Mouse (Mus musculus): Measurements from ENCODE around the gene Ccdc159. TPM values are rescaled to one million over a fixed set of nuclear protein-coding genes. Genes with fewer than 3 reads are reported as not detected.

Ccdc159 gene
- total and polyA plus RNA-seq, 2 experiments from 2014 or later, result 5.2 to 6.6 TPM

DNA sequence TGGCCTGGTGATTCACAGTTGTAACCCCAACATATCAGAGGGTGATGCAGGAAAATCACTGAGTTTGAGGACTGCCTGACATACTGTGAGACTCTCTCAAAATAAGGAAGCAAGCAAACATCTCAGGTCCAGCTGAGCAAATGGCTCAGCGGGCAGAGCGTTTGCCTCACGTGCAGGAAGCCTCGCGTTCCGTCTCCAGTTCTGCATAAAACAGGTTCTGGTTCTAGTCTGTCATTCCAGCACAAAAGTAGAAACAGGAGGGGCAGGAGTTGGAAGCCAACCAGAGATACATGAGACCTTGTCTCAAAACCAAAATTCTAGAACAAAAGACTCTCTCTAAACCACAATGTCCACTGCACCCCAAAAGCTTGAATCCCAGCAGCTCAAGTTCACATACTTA is 487 bp upstream of the Ccdc159 start:
- Histone ChIP-seq H3K9me3 (ENCODE audit: low read length) (no peaks in the 10 kb centered on the region), H3K9ac (replicated peaks; ENCODE audit: low read length, poor library complexity, severe bottlenecking) (peak overlapping the region; percentile 63), H3K4me1 (ENCODE audit: insufficient read depth, low read length) (peaks cover 8% of the 10 kb centered on the region; the same call in 1 of the 2 replicates), H3K27ac (ENCODE audit: low read depth, low read length) (peak overlapping the region; percentile 77), H3K36me3 (ENCODE audit: insufficient read depth, low read length) (no peaks in the 10 kb centered on the region), H3K4me2 (ENCODE audit: low read depth, low read length, poor library complexity, severe bottlenecking) (peak overlapping the region; percentile 61), H3K4me3 (ENCODE audit: low read depth, low read length) (peak overlapping the region; percentile 46), H3K27me3 (ENCODE audit: insufficient read depth, low read length) (no peaks in the 10 kb centered on the region)
- ATAC-seq (ENCODE audit: low FRiP score), result no peak
- TF ChIP-seq CTCF (IDR thresholded peaks at IDR 0.05), result no peak
- 1% methylated on average over 6 of the region's 6 CpGs for WGBS
- DNase-seq (ENCODE audit: low spot score), result peak; percentile 20

GRCm38 (mm10) chr9:21929208-21929607 is 1.9 kb downstream of the Ccdc159 start:
- DNase-seq (ENCODE audit: low spot score) (no peak), ATAC-seq (ENCODE audit: low FRiP score) (no peak)
- TF ChIP-seq CTCF (IDR thresholded peaks at IDR 0.05), result no peak
- H3K4me1 ChIP-seq (ENCODE audit: insufficient read depth, low read length), result peaks cover 8% of the 10 kb centered on the region; the same call in 1 of the 2 replicates
- H3K4me3 ChIP-seq (ENCODE audit: low read depth, low read length), result no peak overlapping the region
- 88% methylated on average over 3 of the region's 3 CpGs for WGBS
- H3K36me3 ChIP-seq (ENCODE audit: insufficient read depth, low read length), result no peaks in the 10 kb centered on the region
- H3K4me2 ChIP-seq (ENCODE audit: low read depth, low read length, poor library complexity, severe bottlenecking), result no peak overlapping the region
- H3K9ac ChIP-seq (replicated peaks; ENCODE audit: low read length, poor library complexity, severe bottlenecking), result no peak overlapping the region
- no peaks in the 10 kb centered on the region for H3K9me3 ChIP-seq (ENCODE audit: low read length)
- H3K27ac ChIP-seq (ENCODE audit: low read depth, low read length), result no peak overlapping the region
- no peaks in the 10 kb centered on the region for H3K27me3 ChIP-seq (ENCODE audit: insufficient read depth, low read length)

DNA sequence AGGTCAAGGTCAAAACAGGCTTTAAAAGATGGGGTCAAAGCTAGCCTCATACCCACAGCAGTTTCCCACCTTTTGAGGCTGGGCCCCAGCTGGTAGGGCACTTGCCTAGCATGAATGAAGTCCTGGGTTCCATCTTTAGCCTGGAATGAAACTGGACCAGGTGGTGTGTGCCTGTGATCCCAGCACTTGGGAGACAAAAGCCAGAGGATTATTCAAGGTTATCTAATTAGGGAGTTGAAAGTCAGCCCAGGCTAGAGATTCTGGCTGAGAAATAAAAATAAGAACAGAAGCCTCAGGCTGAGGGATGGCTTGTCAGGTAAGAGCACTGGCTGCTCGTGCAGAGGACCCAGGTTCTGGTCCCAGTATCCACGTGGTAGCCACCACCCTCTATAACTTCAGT is 4.7 kb downstream of the Ccdc159 start:
- Histone ChIP-seq H3K4me2 (ENCODE audit: low read depth, low read length, poor library complexity, severe bottlenecking) (no peak overlapping the region), H3K4me3 (ENCODE audit: low read depth, low read length) (no peak overlapping the region), H3K36me3 (ENCODE audit: insufficient read depth, low read length) (no peaks in the 10 kb centered on the region), H3K27me3 (ENCODE audit: insufficient read depth, low read length) (no peaks in the 10 kb centered on the region), H3K9me3 (ENCODE audit: low read length) (no peaks in the 10 kb centered on the region), H3K27ac (ENCODE audit: low read depth, low read length) (no peak overlapping the region), H3K9ac (replicated peaks; ENCODE audit: low read length, poor library complexity, severe bottlenecking) (no peak overlapping the region), H3K4me1 (ENCODE audit: insufficient read depth, low read length) (no peaks in the 10 kb centered on the region)
- no peak for DNase-seq (ENCODE audit: low spot score)
- no peak for ATAC-seq (ENCODE audit: low FRiP score)
- no peak for TF ChIP-seq CTCF (IDR thresholded peaks at IDR 0.05)
- WGBS, result 62% methylated on average over 2 of the region's 2 CpGs

DNA sequence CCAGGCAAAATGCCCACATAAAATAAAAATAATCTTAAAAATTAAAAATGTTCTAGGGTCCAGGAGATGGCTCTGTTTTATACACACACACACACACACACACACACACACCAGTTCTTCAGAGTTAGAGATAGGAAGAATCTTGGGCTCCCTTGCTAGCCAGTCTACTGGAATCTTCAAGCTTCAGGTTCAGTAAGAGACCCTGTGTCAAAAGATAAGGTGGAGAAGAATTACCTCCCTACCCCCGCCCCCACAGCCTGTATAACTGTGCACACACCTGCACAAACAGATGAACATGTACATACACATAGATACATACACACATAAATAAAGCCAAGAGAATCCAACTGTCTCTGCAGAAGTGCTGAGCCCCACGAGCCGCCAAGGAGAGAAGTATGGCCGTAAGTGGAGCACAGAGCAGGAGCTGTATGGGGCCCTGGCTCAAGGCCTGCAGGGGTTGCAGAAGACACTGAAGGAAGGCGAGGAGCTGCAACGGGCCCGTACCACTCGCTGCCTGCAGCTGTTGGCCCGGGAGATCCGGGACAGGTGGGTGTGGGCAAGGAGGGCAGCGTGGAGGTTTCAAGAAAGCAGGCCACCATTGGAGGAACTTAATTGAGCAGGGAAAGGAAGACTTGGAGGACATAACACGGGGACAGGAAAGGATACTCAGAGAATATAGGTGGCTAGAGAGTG is 5.3 kb downstream of the Ccdc159 start:
- ATAC-seq (ENCODE audit: low FRiP score) (no peak), DNase-seq (ENCODE audit: low spot score) (no peak)
- WGBS, result 56% methylated on average over 12 of the region's 12 CpGs
- H3K9me3 ChIP-seq (ENCODE audit: low read length), result no peaks in the 10 kb centered on the region
- H3K4me1 ChIP-seq (ENCODE audit: insufficient read depth, low read length), result no peaks in the 10 kb centered on the region
- no peak for TF ChIP-seq CTCF (IDR thresholded peaks at IDR 0.05)
- no peak overlapping the region for H3K4me3 ChIP-seq (ENCODE audit: low read depth, low read length)
- H3K27me3 ChIP-seq (ENCODE audit: insufficient read depth, low read length), result no peaks in the 10 kb centered on the region
- H3K4me2 ChIP-seq (ENCODE audit: low read depth, low read length, poor library complexity, severe bottlenecking), result no peak overlapping the region
- no peaks in the 10 kb centered on the region for H3K36me3 ChIP-seq (ENCODE audit: insufficient read depth, low read length)
- no peak overlapping the region for H3K27ac ChIP-seq (ENCODE audit: low read depth, low read length)
- H3K9ac ChIP-seq (replicated peaks; ENCODE audit: low read length, poor library complexity, severe bottlenecking), result no peak overlapping the region

DNA sequence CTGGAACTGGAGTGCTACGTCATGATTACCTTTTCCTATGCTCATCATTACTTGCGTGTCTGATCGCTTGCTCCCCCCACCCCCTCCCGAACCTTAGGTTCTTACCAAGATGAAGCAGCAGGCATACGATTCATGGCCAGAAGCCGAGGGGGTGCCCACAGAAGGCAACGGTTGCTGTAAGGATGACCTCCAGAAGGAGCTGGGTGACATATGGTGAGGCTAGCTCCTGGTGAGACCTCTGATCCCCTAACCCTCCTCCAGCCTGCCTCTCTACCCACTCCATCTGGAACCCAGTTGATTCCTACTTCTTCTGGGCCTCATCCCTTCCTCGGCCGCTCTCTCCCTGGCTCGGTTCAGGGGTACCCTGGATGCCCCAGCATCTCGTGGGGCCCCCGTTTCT is 6.8 kb downstream of the Ccdc159 start:
- no peak overlapping the region for H3K4me3 ChIP-seq (ENCODE audit: low read depth, low read length)
- WGBS, result 89% methylated on average over 12 of the region's 12 CpGs
- no peak for DNase-seq (ENCODE audit: low spot score)
- H3K27ac ChIP-seq (ENCODE audit: low read depth, low read length), result no peak overlapping the region
- no peak for ATAC-seq (ENCODE audit: low FRiP score)
- no peaks in the 10 kb centered on the region for H3K27me3 ChIP-seq (ENCODE audit: insufficient read depth, low read length)
- no peak overlapping the region for H3K4me2 ChIP-seq (ENCODE audit: low read depth, low read length, poor library complexity, severe bottlenecking)
- H3K9ac ChIP-seq (replicated peaks; ENCODE audit: low read length, poor library complexity, severe bottlenecking), result no peak overlapping the region
- H3K36me3 ChIP-seq (ENCODE audit: insufficient read depth, low read length), result no peaks in the 10 kb centered on the region
- TF ChIP-seq CTCF (IDR thresholded peaks at IDR 0.05), result no peak
- H3K4me1 ChIP-seq (ENCODE audit: insufficient read depth, low read length), result peaks cover 6% of the 10 kb centered on the region; the same call in 1 of the 2 replicates
- no peaks in the 10 kb centered on the region for H3K9me3 ChIP-seq (ENCODE audit: low read length)

DNA sequence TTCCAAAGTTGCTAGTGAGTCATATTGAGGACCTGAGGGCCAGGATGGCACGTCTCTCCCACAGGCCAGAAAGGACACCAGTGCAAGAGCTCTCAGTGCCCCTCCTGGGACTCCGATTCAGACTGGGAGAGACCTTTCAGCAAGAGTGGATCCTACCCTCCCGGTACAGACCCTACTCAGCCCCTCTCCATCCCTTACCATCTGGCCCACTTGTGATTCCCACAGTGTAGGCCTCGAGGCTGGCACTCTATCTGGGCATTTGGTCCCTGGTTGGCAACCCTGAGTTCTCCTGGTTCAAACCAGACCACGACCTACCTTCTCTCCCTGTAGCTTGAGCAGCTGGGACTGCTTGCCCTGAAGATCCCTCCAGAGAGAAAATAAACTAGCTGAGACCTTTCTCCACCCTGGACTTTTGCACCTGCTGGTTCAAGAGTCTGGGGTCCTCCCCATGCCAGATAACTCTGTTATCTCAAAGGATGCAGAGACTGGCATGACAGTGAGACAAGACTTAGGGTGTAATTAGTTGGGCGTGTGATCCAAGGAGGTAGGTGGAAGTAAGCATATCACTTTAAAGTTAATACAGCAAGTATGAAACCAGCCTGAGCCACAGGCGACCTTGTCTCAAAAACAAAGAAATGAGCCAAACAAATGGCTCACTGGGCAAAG is 8.3 kb downstream of the Ccdc159 start:
- no peak overlapping the region for H3K4me2 ChIP-seq (ENCODE audit: low read depth, low read length, poor library complexity, severe bottlenecking)
- 0 out of 2 replicates have a peak overlapping the region, but pooled peaks have one; percentile 94 for H3K9ac ChIP-seq (replicated peaks; ENCODE audit: low read length, poor library complexity, severe bottlenecking)
- H3K4me1 ChIP-seq (ENCODE audit: insufficient read depth, low read length), result peaks cover 6% of the 10 kb centered on the region; the same call in 1 of the 2 replicates
- ATAC-seq (ENCODE audit: low FRiP score) (no peak), DNase-seq (ENCODE audit: low spot score) (no peak)
- peak overlapping the region; percentile 87; the same call in 1 of the 2 replicates for H3K27ac ChIP-seq (ENCODE audit: low read depth, low read length)
- 86% methylated on average over 7 of the region's 7 CpGs for WGBS
- H3K4me3 ChIP-seq (ENCODE audit: low read depth, low read length), result peak overlapping the region; percentile 75; the same call in 1 of the 2 replicates
- H3K9me3 ChIP-seq (ENCODE audit: low read length), result no peaks in the 10 kb centered on the region
- TF ChIP-seq CTCF (IDR thresholded peaks at IDR 0.05), result no peak
- H3K27me3 ChIP-seq (ENCODE audit: insufficient read depth, low read length), result no peaks in the 10 kb centered on the region
- H3K36me3 ChIP-seq (ENCODE audit: insufficient read depth, low read length), result peaks cover 8% of the 10 kb centered on the region

Measured in midbrain, postnatal 0 days (tissue).